Mouse (Mus musculus) kidney, postnatal 25 days (tissue): ENCODE results near the gene Steap4.
A peak's percentile ranks its signal among the peaks of the same experiment; 100 is the strongest.
"Not testable (repeated sequence)": the region's sequence is repeated elsewhere in the genome, so short reads cannot be mapped to it uniquely, and the experiment has no call there.

Source experiments
- DNase-seq, 2 experiments: peaks; one replicate each; pipeline ENCODE4 v3.0.0; 2021; ENCODE audit warnings: mixed read lengths in 2 of 2

The Steap4 gene

GRCm38 (mm10) chr5:7991631-7992030, 31.4 kb downstream of the Steap4 start:
- DNase-seq = not testable (repeated sequence)

DNA sequence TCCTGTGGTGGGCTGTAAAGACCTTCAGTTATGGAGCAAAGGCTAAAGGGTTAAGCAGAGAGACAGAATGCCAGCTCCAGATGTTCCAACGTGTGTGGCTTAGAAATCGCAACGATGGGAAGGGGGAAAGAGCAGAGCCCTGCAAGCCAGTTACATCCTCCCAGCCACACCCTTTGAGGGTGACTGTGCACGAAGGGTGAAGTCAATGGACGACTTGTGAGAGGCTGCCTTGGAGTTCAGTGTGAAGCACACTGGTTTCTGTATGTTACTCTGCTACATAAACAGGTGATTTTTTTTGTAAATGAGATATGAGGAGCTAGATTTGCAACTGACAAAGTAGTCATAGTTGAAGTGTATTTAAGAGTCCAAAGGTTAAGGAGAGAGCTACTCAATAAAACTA, 33.5 kb downstream of the Steap4 start:
- DNase-seq = no peak

- no peak for DNase-seq
These were observed 35.1 kb downstream of the Steap4 start for GRCm38 (mm10) chr5:7995288-7995897.

DNA sequence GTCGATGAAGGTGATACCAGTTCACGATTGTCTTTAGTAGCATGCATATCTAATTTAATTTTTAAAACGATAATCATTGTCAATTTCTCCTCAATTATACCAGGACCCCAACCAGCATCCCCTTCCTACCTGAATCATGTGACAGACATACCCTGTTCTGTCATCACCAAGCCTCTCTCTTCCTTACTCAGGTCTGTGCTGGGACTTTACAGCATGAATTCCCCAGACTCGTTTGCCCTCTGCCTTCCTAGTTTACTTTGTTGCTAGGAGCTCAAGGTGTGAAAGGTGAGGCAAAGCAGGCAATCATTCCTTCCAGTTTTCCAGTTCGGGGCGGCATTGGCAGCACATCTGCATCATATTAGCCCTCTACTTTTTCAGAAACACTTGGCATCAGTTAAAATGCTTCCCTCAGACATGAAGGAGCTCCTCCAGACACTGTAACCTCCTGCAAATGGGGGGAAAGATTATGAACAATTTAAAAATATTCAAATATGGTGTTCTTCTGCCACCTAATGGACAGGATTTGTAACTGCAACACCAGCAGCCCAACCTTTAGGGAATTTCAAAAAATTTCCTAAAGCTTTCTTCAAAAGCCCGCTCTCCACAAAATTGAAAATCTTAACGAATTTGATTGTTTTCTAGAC, 36.3 kb downstream of the Steap4 start:
- DNase-seq = peak in 1 of 2 experiments; percentile 5

- DNase-seq = no peak
These were observed 36.8 kb downstream of the Steap4 start for GRCm38 (mm10) chr5:7997086-7997485.

DNA sequence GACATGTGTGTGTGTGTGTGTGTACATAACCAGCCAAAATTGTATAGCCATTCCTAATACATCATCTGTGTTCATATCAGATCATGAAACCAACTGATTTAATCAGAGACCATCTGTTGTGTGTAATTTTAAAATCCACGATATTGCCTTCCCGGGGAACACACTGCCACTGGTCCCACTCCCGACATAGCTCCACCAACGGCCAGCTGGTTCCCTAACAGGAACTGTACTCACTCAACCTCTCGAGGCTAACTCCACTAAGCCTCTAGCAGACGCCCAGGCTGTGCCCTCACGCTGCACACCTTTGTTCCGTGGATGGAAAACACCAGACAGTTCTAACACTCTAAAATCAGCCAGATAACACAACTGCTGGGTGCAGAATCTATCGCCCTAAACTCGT, 40.2 kb downstream of the Steap4 start:
- no peak for DNase-seq

DNA sequence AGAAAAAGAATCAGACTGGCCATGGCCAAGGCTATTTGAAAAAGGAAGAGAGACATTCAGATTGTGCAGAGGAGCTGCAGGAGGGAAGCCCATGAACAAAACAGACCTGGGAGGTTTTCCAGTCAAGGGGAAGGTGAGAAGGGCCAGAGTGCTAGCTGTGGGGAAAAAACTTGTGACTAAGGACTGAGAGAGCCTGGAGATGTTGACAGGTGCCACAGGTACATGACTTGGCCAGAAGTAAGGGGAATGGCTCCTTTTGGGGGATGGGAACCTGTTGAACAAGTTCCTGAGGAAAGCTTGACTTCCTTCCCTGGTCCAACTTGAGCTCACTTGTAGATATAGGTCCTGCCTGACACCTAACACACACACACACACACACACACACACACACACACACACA, 42.6 kb downstream of the Steap4 start:
- DNase-seq = no peak

DNA sequence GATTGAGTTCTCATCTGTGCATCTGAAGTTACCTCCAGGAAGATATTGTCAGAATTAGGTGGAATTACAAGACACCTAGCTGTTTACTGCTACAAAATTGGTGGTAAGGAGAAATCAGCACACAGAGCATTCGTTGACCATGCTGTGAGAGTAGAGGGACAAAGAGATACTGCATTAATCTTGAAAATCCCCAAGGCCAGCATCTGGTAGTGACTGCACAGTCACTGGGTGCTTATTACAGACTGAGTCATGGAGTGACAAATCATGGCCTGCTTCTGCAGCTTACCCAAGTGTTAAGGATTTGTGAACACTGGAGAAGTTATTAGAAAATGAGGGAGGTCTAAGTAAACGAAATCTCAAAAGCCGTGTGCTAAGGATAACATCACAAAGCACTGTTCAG, 53.0 kb downstream of the Steap4 start:
- no peak for DNase-seq
